Mouse (Mus musculus): Measurements from ENCODE around the gene Prkd2. TPM values are rescaled to one million over a fixed set of nuclear protein-coding genes. Genes with fewer than 3 reads are reported as not detected.

Prkd2 gene
- total and polyA plus RNA-seq, 2 experiments from 2014 or later = 4.3 TPM

- no peak for ATAC-seq
- no peak overlapping the region for H3K9ac ChIP-seq (replicated peaks; ENCODE audit: low read length)
- H3K27me3 ChIP-seq (ENCODE audit: insufficient read depth, low read length) = no peaks in the 10 kb centered on the region
- H3K4me3 ChIP-seq (ENCODE audit: low read length) = no peak overlapping the region
- H3K36me3 ChIP-seq (ENCODE audit: insufficient read depth, low read length) = peaks cover 29% of the 10 kb centered on the region
- H3K9me3 ChIP-seq (ENCODE audit: low read length) = no peaks in the 10 kb centered on the region
- no peak overlapping the region for H3K4me2 ChIP-seq (ENCODE audit: low read depth, low read length)
- no peak for TF ChIP-seq CTCF (IDR thresholded peaks at IDR 0.05; ENCODE audit: low read depth)
- DNase-seq (ENCODE audit: low spot score) = no peak
- H3K27ac ChIP-seq = no peak overlapping the region
- no peaks in the 10 kb centered on the region for H3K4me1 ChIP-seq (ENCODE audit: insufficient read depth, low read length)
- 59% methylated on average over 6 of the region's 6 CpGs for whole genome bisulfite sequencing
Observed at GRCm38 (mm10) chr7:16912360-16912759, 69.7 kb downstream of the Prkd2 start.

- peaks cover 38% of the 10 kb centered on the region for H3K36me3 ChIP-seq (ENCODE audit: insufficient read depth, low read length)
- WGBS = 31% methylated on average over 10 of the region's 10 CpGs
Observed at GRCm38 (mm10) chr7:16913806-16914452, 71.2 kb downstream of the Prkd2 start.

GRCm38 (mm10) chr7:16914453-16915343 lies 72.0 kb downstream of the Prkd2 start:
- H3K36me3 ChIP-seq (ENCODE audit: insufficient read depth, low read length) = peaks cover 41% of the 10 kb centered on the region
- no peak overlapping the region for H3K4me2 ChIP-seq (ENCODE audit: low read depth, low read length)
- H3K27me3 ChIP-seq (ENCODE audit: insufficient read depth, low read length) = no peaks in the 10 kb centered on the region
- peak overlapping the region; percentile 27; the same call in 1 of the 2 replicates for H3K27ac ChIP-seq
- TF ChIP-seq CTCF (IDR thresholded peaks at IDR 0.05; ENCODE audit: low read depth) = no peak
- no peaks in the 10 kb centered on the region for H3K9me3 ChIP-seq (ENCODE audit: low read length)
- no peak for ATAC-seq
- H3K4me3 ChIP-seq (ENCODE audit: low read length) = no peak overlapping the region
- H3K9ac ChIP-seq (replicated peaks; ENCODE audit: low read length) = no peak overlapping the region
- H3K4me1 ChIP-seq (ENCODE audit: insufficient read depth, low read length) = peaks cover 9% of the 10 kb centered on the region; the same call in 1 of the 2 replicates
- WGBS = 83% methylated on average over 18 of the region's 18 CpGs
- DNase-seq (ENCODE audit: low spot score) = no peak

More at GRCm38 (mm10) chr7:16913806-16914452, 71.2 kb downstream of the Prkd2 start:
- peak; percentile 87 for DNase-seq (ENCODE audit: low spot score)
- Histone ChIP-seq H3K4me2 (ENCODE audit: low read depth, low read length) (no peak overlapping the region), H3K4me1 (ENCODE audit: insufficient read depth, low read length) (peaks cover 4% of the 10 kb centered on the region; the same call in 1 of the 2 replicates), H3K27me3 (ENCODE audit: insufficient read depth, low read length) (no peaks in the 10 kb centered on the region), H3K9ac (replicated peaks; ENCODE audit: low read length) (no peak overlapping the region), H3K27ac (no peak overlapping the region; the same call in 1 of the 2 replicates), H3K4me3 (ENCODE audit: low read length) (no peak overlapping the region), H3K9me3 (ENCODE audit: low read length) (no peaks in the 10 kb centered on the region)
- TF ChIP-seq CTCF (IDR thresholded peaks at IDR 0.05; ENCODE audit: low read depth) = peak; percentile 93
- peak; percentile 65 for ATAC-seq

GRCm38 (mm10) chr7:16915461-16916340 lies 73.0 kb downstream of the Prkd2 start:
- H3K4me2 ChIP-seq (ENCODE audit: low read depth, low read length) = no peak overlapping the region
- DNase-seq (ENCODE audit: low spot score) (no peak), ATAC-seq (no peak)
- no peaks in the 10 kb centered on the region for H3K27me3 ChIP-seq (ENCODE audit: insufficient read depth, low read length)
- peaks cover 41% of the 10 kb centered on the region for H3K36me3 ChIP-seq (ENCODE audit: insufficient read depth, low read length)
- H3K4me3 ChIP-seq (ENCODE audit: low read length) = no peak overlapping the region
- no peaks in the 10 kb centered on the region for H3K9me3 ChIP-seq (ENCODE audit: low read length)
- peaks cover 16% of the 10 kb centered on the region; the same call in 1 of the 2 replicates for H3K4me1 ChIP-seq (ENCODE audit: insufficient read depth, low read length)
- no peak overlapping the region for H3K27ac ChIP-seq
- no peak overlapping the region for H3K9ac ChIP-seq (replicated peaks; ENCODE audit: low read length)
- TF ChIP-seq CTCF (IDR thresholded peaks at IDR 0.05; ENCODE audit: low read depth) = no peak
- WGBS = 84% methylated on average over 32 of the region's 32 CpGs

DNA sequence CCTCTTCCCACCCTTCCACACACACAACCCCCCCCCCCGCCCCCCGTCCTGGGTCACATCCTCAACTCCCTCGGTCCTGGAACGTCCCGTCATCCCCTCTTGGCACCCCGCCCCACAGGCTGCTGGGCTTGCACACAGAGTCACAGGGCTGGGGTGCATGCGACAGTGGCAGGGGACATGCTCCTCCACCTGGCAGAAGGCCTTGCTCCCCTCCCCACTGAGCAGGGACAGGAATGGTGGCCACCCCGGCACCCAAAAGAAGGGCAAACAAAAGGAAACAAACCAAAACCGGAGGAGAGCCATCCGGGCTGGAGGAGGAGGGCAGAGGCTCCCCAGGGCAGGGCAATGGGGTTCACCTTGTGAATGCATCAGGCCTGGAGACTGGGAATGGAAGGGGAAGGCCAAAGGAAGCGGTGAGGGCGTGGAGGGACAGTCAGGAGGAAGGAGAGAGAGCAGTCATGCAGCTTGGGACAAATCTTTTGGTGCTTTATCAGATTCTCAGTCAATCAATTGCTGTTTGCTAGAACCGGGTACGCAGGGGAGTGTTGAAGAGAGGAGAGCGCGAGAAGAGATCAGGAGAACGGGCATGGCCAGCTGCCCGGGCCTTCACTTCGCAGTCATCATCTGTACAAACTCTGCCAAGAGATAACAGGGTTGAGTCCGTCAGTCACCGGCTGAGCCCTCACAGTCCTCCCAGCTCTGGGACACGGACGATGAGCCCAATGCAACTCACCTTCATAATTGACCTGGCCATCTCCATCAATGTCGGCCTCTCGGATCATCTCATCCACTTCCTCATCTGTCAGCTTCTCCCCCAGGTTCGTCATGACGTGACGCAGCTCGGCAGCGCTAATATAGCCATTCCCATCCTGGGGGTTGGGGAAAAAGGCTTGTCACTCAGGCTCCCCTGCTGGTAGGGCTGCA lies 73.9 kb downstream of the Prkd2 start:
- no peak overlapping the region for H3K4me2 ChIP-seq (ENCODE audit: low read depth, low read length)
- 70% methylated on average over 30 of the region's 30 CpGs for WGBS
- DNase-seq (ENCODE audit: low spot score) (no peak), ATAC-seq (no peak)
- H3K27ac ChIP-seq = no peak overlapping the region
- H3K27me3 ChIP-seq (ENCODE audit: insufficient read depth, low read length) = no peaks in the 10 kb centered on the region
- TF ChIP-seq CTCF (IDR thresholded peaks at IDR 0.05; ENCODE audit: low read depth) = 0 out of 2 replicates have a peak, but pooled peaks have one; percentile 3
- peaks cover 22% of the 10 kb centered on the region for H3K4me1 ChIP-seq (ENCODE audit: insufficient read depth, low read length)
- H3K4me3 ChIP-seq (ENCODE audit: low read length) = no peak overlapping the region
- H3K9ac ChIP-seq (replicated peaks; ENCODE audit: low read length) = no peak overlapping the region
- no peaks in the 10 kb centered on the region for H3K9me3 ChIP-seq (ENCODE audit: low read length)
- H3K36me3 ChIP-seq (ENCODE audit: insufficient read depth, low read length) = peaks cover 41% of the 10 kb centered on the region
